Mouse (Mus musculus) heart, embryonic 13.5 days (tissue): Measurements from ENCODE around the gene Dlg2. TPM values are rescaled to one million over a fixed set of nuclear protein-coding genes. Genes with fewer than 3 reads are reported as not detected.

ENCODE experiments used
- ATAC-seq: fragments of 200-750 bp; cut with Nextera tagmentation; 2 replicates; pipeline ENCODE4 v1.8.0; 2017; ENCODE audit warnings: moderate TSS enrichment; ENCODE audit not compliant: insufficient number of reproducible peaks, low FRiP score, low TSS enrichment; ENCODE audit errors: extremely low read depth
- H3K27ac ChIP-seq: fragments of 300-500 bp; sonication (generic); replicated peaks from 2 replicates; pipeline ENCODE4 v1.5.1; 2015; ENCODE audit warnings: moderate library complexity, mild to moderate bottlenecking, inconsistent platforms
- H3K27me3 ChIP-seq: fragments of 300-500 bp; sonication (generic); replicated peaks from 2 replicates; pipeline ENCODE4 v1.6.1; 2015; ENCODE audit warnings: mild to moderate bottlenecking, inconsistent platforms
- H3K36me3 ChIP-seq: fragments of 300-500 bp; sonication (generic); 2 replicates; pipeline ENCODE4 v1.6.1; 2015; ENCODE audit warnings: mild to moderate bottlenecking, inconsistent platforms
- H3K4me1 ChIP-seq: fragments of 300-500 bp; sonication (generic); 2 replicates; pipeline ENCODE4 v1.6.1; 2015; ENCODE audit warnings: inconsistent platforms
- H3K4me2 ChIP-seq: fragments of 300-500 bp; sonication (generic); 2 replicates; pipeline ENCODE4 v1.6.1; 2015; ENCODE audit warnings: inconsistent platforms, mild to moderate bottlenecking, moderate library complexity
- H3K4me3 ChIP-seq: fragments of 300-500 bp; sonication (generic); 2 replicates; pipeline ENCODE4 v1.5.1; 2015; ENCODE audit warnings: moderate library complexity, mild to moderate bottlenecking, inconsistent platforms
- H3K9ac ChIP-seq: fragments of 300-500 bp; sonication (generic); 2 replicates; pipeline ENCODE4 v1.6.1; 2015; ENCODE audit warnings: inconsistent platforms, mild to moderate bottlenecking, moderate library complexity
- H3K9me3 ChIP-seq: fragments of 300-500 bp; sonication (generic); 2 replicates; pipeline ENCODE4 v1.6.1; 2016; ENCODE audit warnings: inconsistent platforms
- WGBS: fragments of 180-500 bp; shearing (Covaris S2); methylation state at CpG from one replicate; pipeline ENCODE4 v1.1.7; 2015; ENCODE audit warnings: mixed read lengths; 5-methylcytosine and 5-hydroxymethylcytosine counted together
- polyA plus RNA-seq: library from polyadenylated mRNA; unstranded; fragments of >200 nt; fragmentation: Nextera tagmentation; extraction: Ambion mirVana; gene quantifications from 2 replicates; pipeline ENCODE4 v1.2.1, GENCODE M21; 2015

Gene Dlg2
- polyA plus RNA-seq, 1 experiment from 2014 or later = 7.2 TPM

DNA sequence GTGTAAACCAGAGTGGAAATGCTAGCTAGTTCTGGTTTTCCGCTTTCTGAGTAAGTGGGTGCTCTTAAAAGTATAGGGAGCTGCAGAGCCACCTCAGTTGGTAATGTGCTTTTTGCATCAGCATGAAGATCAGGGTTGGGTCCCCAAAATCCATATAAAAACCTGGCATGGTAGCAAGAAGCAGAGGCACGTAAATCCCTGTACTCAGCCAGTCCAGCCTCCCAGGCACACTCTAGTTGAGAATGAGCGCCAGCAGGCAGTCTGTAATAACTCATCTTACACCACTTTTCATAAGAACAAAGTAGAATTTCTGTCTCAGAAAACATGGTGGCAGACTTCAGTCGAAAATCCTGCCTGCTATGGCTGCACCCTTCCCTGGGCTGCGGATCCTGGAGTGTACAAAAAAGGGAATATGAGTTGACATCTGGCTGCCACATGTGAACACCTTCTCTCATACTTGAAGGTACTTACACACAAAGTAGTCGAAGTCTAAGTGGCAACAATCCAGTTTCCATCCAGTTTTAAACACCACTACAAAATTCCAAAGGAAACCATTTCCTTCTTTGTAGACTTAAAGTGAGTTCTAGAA, 1915.7 kb downstream of the Dlg2 start:
- Histone ChIP-seq H3K9me3 (no peaks in the 10 kb centered on the region), H3K36me3 (no peaks in the 10 kb centered on the region), H3K27me3 (no peaks in the 10 kb centered on the region), H3K4me2 (no peak overlapping the region), H3K4me3 (no peak overlapping the region), H3K9ac (no peak overlapping the region), H3K4me1 (no peaks in the 10 kb centered on the region), H3K27ac (no peak overlapping the region)
- 74% methylated on average over 6 of the region's 6 CpGs for WGBS
- no peak for ATAC-seq

GRCm38 (mm10) chr7:92396783-92397182, 1920.3 kb downstream of the Dlg2 start:
- 69% methylated on average over 1 of the region's 1 CpGs for WGBS

DNA sequence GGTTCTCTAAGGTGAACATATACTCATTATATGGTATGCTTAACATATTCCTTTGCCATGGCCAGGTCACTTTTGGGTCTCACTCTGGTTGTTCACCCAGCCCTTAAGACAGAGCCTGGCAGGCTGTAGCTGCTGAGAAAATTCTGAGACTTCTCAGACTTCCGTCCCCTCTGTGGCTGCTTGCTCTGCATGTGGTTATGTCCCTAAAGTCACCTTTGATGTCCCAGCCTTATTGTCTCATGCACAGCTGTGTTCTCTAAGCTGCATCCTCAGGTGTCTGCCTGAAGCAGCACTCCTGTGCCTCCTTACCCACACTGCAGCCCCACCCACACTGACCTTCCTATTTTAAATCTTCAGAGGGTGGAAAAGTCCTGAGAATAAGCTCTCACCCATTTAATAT, 1922.4 kb downstream of the Dlg2 start:
- H3K27ac ChIP-seq = no peak overlapping the region
- no peaks in the 10 kb centered on the region for H3K27me3 ChIP-seq
- H3K9ac ChIP-seq = no peak overlapping the region
- H3K9me3 ChIP-seq = no peaks in the 10 kb centered on the region
- ATAC-seq = no peak
- 76% methylated on average over 1 of the region's 1 CpGs for WGBS
- no peak overlapping the region for H3K4me2 ChIP-seq
- no peaks in the 10 kb centered on the region for H3K36me3 ChIP-seq
- no peak overlapping the region for H3K4me3 ChIP-seq
- no peaks in the 10 kb centered on the region for H3K4me1 ChIP-seq

More at GRCm38 (mm10) chr7:92396783-92397182, 1920.3 kb downstream of the Dlg2 start:
- Histone ChIP-seq H3K4me1 (no peaks in the 10 kb centered on the region), H3K4me3 (no peak overlapping the region), H3K4me2 (no peak overlapping the region), H3K9me3 (no peaks in the 10 kb centered on the region), H3K27ac (no peak overlapping the region), H3K9ac (no peak overlapping the region), H3K27me3 (no peaks in the 10 kb centered on the region), H3K36me3 (no peaks in the 10 kb centered on the region)
- no peak for ATAC-seq

- WGBS = 56% methylated on average over 1 of the region's 1 CpGs
- no peaks in the 10 kb centered on the region for H3K27me3 ChIP-seq
- no peak overlapping the region for H3K27ac ChIP-seq
- no peaks in the 10 kb centered on the region for H3K9me3 ChIP-seq
- H3K36me3 ChIP-seq = no peaks in the 10 kb centered on the region
- no peak overlapping the region for H3K9ac ChIP-seq
- H3K4me1 ChIP-seq = no peaks in the 10 kb centered on the region
- no peak for ATAC-seq
- no peak overlapping the region for H3K4me3 ChIP-seq
- H3K4me2 ChIP-seq = no peak overlapping the region
These were observed 1924.1 kb downstream of the Dlg2 start for GRCm38 (mm10) chr7:92400551-92400950.

GRCm38 (mm10) chr7:92401001-92401688, 1924.7 kb downstream of the Dlg2 start:
- no peaks in the 10 kb centered on the region for H3K27me3 ChIP-seq
- H3K27ac ChIP-seq = no peak overlapping the region
- H3K4me2 ChIP-seq = no peak overlapping the region
- H3K9me3 ChIP-seq = no peaks in the 10 kb centered on the region
- no peak overlapping the region for H3K4me3 ChIP-seq
- H3K4me1 ChIP-seq = no peaks in the 10 kb centered on the region
- no peak overlapping the region for H3K9ac ChIP-seq
- 58% methylated on average over 4 of the region's 4 CpGs for WGBS
- no peak for ATAC-seq
- H3K36me3 ChIP-seq = no peaks in the 10 kb centered on the region

DNA sequence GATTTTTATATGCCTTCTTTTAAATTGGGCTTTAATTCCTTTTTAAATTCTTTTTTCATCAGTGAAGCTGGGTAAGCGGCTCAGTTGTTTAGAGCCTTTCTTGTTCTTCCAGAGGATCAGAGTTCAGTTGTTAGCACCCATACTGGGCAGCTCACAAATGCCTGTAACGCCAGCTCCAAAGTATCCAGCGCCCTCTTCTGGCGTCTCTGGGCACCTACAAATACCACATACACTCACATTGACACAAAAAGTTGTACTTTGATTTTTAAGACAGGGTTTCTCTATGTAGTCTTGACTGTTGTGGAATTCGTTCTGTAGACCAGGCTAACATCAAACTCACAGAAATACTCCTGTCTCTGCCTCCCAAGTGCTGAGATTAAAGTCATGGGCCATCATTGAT, 1932.0 kb downstream of the Dlg2 start:
- no peaks in the 10 kb centered on the region for H3K27me3 ChIP-seq
- H3K4me2 ChIP-seq = no peak overlapping the region
- WGBS = 51% methylated on average over 5 of the region's 5 CpGs
- H3K9me3 ChIP-seq = no peaks in the 10 kb centered on the region
- no peak overlapping the region for H3K4me3 ChIP-seq
- H3K36me3 ChIP-seq = no peaks in the 10 kb centered on the region
- ATAC-seq = no peak
- no peak overlapping the region for H3K27ac ChIP-seq
- H3K4me1 ChIP-seq = no peaks in the 10 kb centered on the region
- no peak overlapping the region for H3K9ac ChIP-seq

GRCm38 (mm10) chr7:92420474-92420873, 1944.0 kb downstream of the Dlg2 start:
- H3K9ac ChIP-seq = no peak overlapping the region
- H3K4me1 ChIP-seq = no peaks in the 10 kb centered on the region
- no peaks in the 10 kb centered on the region for H3K27me3 ChIP-seq
- WGBS = 68% methylated on average over 10 of the region's 10 CpGs
- H3K9me3 ChIP-seq = no peaks in the 10 kb centered on the region
- H3K4me3 ChIP-seq = no peak overlapping the region
- no peak overlapping the region for H3K27ac ChIP-seq
- ATAC-seq = no peak
- H3K36me3 ChIP-seq = no peaks in the 10 kb centered on the region
- H3K4me2 ChIP-seq = no peak overlapping the region

DNA sequence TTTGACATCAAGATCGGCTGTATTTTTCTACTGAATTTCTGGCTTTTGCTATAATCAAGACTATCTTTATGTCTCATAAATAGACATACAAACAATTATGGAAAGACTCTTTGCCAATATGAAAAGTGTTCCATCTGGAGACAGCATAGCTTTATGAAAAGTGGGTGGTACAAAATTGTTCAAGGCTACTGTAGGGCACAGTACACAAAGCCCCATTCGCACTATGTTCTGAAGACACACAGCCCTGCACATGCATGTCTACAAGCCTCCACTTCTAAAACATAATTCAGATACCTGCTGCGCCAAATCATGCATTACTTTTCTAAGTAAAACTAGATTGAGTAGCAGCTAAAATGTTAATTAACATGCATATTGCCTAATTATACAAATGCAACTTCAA, 1946.5 kb downstream of the Dlg2 start:
- H3K27me3 ChIP-seq = no peaks in the 10 kb centered on the region
- no peak overlapping the region for H3K27ac ChIP-seq
- H3K4me1 ChIP-seq = 0 out of 2 replicates have a peak, but pooled peaks cover 4% of the 10 kb centered on the region
- no peak overlapping the region for H3K4me3 ChIP-seq
- 92% methylated on average over 3 of the region's 3 CpGs for WGBS
- no peak overlapping the region for H3K9ac ChIP-seq
- H3K4me2 ChIP-seq = no peak overlapping the region
- no peaks in the 10 kb centered on the region for H3K36me3 ChIP-seq
- ATAC-seq = no peak
- H3K9me3 ChIP-seq = no peaks in the 10 kb centered on the region

GRCm38 (mm10) chr7:92424703-92425102, 1948.2 kb downstream of the Dlg2 start:
- Histone ChIP-seq H3K27ac (no peak overlapping the region), H3K4me3 (no peak overlapping the region), H3K9ac (no peak overlapping the region), H3K36me3 (no peaks in the 10 kb centered on the region), H3K4me2 (no peak overlapping the region), H3K9me3 (no peaks in the 10 kb centered on the region), H3K27me3 (no peaks in the 10 kb centered on the region), H3K4me1 (peaks cover 12% of the 10 kb centered on the region)
- WGBS = 67% methylated on average over 3 of the region's 3 CpGs
- ATAC-seq = no peak

DNA sequence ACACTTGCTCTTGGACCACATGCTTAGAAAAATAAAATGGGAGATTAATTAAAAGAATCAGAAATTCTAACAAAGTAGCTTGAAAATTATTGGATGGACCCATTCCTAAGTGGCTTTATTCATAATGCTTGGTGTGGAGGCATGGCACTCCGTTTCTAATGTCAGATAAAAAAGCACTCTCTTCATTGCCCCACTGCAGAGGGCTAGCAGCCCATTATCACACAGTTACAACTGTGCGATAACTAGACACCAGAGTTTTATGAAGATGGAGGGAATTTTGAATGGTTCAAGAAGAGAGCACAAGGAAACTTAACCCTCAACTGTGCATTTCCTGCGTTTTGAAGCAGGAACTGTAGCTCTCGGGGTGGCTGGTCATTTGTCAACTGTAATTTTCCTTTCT, 1950.8 kb downstream of the Dlg2 start:
- no peaks in the 10 kb centered on the region for H3K36me3 ChIP-seq
- no peaks in the 10 kb centered on the region for H3K9me3 ChIP-seq
- H3K4me1 ChIP-seq = peaks cover 18% of the 10 kb centered on the region
- 71% methylated on average over 4 of the region's 4 CpGs for WGBS
- H3K4me3 ChIP-seq = no peak overlapping the region
- no peak overlapping the region for H3K4me2 ChIP-seq
- no peak overlapping the region for H3K9ac ChIP-seq
- H3K27ac ChIP-seq = no peak overlapping the region
- no peak for ATAC-seq
- no peaks in the 10 kb centered on the region for H3K27me3 ChIP-seq

GRCm38 (mm10) chr7:92428629-92429028, 1952.2 kb downstream of the Dlg2 start:
- WGBS = 14% methylated on average over 5 of the region's 5 CpGs
- no peak overlapping the region for H3K9ac ChIP-seq
- no peaks in the 10 kb centered on the region for H3K9me3 ChIP-seq
- no peak; the same call in 1 of the 2 replicates for ATAC-seq
- no peak overlapping the region for H3K4me3 ChIP-seq
- H3K27me3 ChIP-seq = no peaks in the 10 kb centered on the region
- H3K4me2 ChIP-seq = peak overlapping the region; percentile 42
- H3K36me3 ChIP-seq = no peaks in the 10 kb centered on the region
- H3K4me1 ChIP-seq = peaks cover 18% of the 10 kb centered on the region
- 0 out of 2 replicates have a peak overlapping the region, but pooled peaks have one; percentile 3 for H3K27ac ChIP-seq

- Histone ChIP-seq H3K9ac (no peak overlapping the region), H3K36me3 (no peaks in the 10 kb centered on the region), H3K27ac (no peak overlapping the region), H3K4me3 (no peak overlapping the region), H3K9me3 (no peaks in the 10 kb centered on the region), H3K4me2 (no peak overlapping the region), H3K4me1 (peaks cover 18% of the 10 kb centered on the region), H3K27me3 (no peaks in the 10 kb centered on the region)
- no peak for ATAC-seq
- WGBS = 30% methylated on average over 2 of the region's 2 CpGs
These were observed 1953.8 kb downstream of the Dlg2 start for GRCm38 (mm10) chr7:92430254-92430653.
